Mouse (Mus musculus): ENCODE measurements at regions not wholly inside any gene's neighbourhood (a gene's known extent, or its start where the extent isn't known, plus 50 kb on each side); places are given as distances from the start of the nearest gene placed in this dataset.

DNA sequence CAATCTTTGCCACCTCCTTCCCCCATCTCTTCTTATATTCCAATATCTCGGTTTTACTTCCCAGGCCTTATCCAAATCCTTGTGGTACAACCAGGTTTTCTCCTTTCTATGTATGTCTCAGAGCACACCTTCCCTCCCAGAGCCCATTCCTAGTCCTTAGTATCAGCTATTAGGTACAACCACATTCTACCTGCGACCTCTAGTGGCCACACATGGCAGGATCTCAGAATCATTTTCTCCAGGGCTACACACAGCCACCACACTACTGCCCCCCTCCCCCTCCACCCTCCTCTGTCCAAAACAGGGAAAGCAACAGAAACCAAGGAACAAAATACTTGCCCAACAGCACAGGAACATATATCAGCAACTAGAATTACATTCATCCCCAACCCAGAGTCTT lies 898.2 kb upstream of the B3galt2 start:
- 4% methylated on average over 2 of the region's 2 CpGs for WGBS (ENCODE audit: insufficient replicate concordance)
- 0 out of 2 replicates have a peak, but pooled peaks have one; percentile 52 for ATAC-seq
- no peaks in the 10 kb centered on the region for H3K36me3 ChIP-seq
- H3K27me3 ChIP-seq (replicated peaks): no peaks in the 10 kb centered on the region
- H3K4me3 ChIP-seq: no peak overlapping the region
- no peaks in the 10 kb centered on the region for H3K9me3 ChIP-seq (replicated peaks)
- no peak overlapping the region for H3K27ac ChIP-seq
- no peaks in the 10 kb centered on the region for H3K4me1 ChIP-seq
- H3K9ac ChIP-seq: no peak overlapping the region
- H3K4me2 ChIP-seq: no peak overlapping the region

DNA sequence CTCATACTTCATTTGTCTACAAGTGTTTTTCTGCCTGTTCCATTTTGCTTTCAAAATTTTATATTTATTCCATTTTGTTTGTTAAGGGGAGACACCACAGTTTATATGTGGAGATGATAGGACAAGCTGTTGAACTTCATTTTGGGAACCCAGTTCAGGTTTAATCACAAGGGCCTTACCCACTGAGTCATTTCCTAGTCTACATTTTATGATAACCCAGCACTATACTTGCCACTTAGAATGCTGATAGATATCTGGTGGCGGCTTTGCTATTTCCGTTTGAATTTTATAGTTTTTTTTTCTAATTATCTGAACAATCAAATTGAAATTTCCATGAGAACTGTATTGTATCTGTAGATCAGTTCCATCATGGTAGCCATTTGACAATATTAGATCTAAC lies 869.5 kb upstream of the B3galt2 start:
- WGBS (ENCODE audit: insufficient replicate concordance): 68% methylated on average over 2 of the region's 2 CpGs
- no peaks in the 10 kb centered on the region for H3K4me1 ChIP-seq
- ATAC-seq: no peak
- H3K9me3 ChIP-seq (replicated peaks): no peaks in the 10 kb centered on the region
- H3K36me3 ChIP-seq: no peaks in the 10 kb centered on the region
- no peak overlapping the region for H3K4me2 ChIP-seq
- H3K4me3 ChIP-seq: no peak overlapping the region
- H3K27ac ChIP-seq: no peak overlapping the region
- H3K27me3 ChIP-seq (replicated peaks): no peaks in the 10 kb centered on the region
- H3K9ac ChIP-seq: no peak overlapping the region
